Mouse (Mus musculus) G1E (cell line): ENCODE measurements at regions not wholly inside any gene's neighbourhood (a gene's known extent, or its start where the extent isn't known, plus 50 kb on each side); places are given as distances from the start of the nearest gene placed in this dataset.

Experiments used
- ATAC-seq: 2 replicates; pipeline ENCODE4 v1.8.0; 2016; ENCODE audit warnings: mild to moderate bottlenecking; ENCODE audit not compliant: insufficient number of reproducible peaks, poor library complexity, low FRiP score, severe bottlenecking; ENCODE audit errors: extremely low read depth
- DNase-seq: peaks from one replicate; pipeline ENCODE4 v3.0.0; 2012; ENCODE audit warnings: low spot score
- H3K27me3 ChIP-seq: 2 replicates; pipeline ENCODE4 v1.6.1; 2012; ENCODE audit warnings: mild to moderate bottlenecking, low read length, inconsistent platforms; ENCODE audit not compliant: insufficient read depth
- H3K36me3 ChIP-seq: replicated peaks from 2 replicates; pipeline ENCODE3; 2012; ENCODE audit warnings: mild to moderate bottlenecking, inconsistent platforms
- H3K4me1 ChIP-seq: 2 replicates; pipeline ENCODE4 v1.6.1; 2012; ENCODE audit warnings: low read depth, low read length, inconsistent platforms, mixed read lengths; ENCODE audit not compliant: insufficient read depth
- H3K4me3 ChIP-seq: 2 replicates; pipeline ENCODE4 v1.5.1; 2012; ENCODE audit warnings: low read depth, mild to moderate bottlenecking, inconsistent platforms, low read length, moderate library complexity, mixed read lengths
- H3K9me3 ChIP-seq: replicated peaks from 2 replicates; pipeline ENCODE4 v1.6.1; 2012; ENCODE audit warnings: inconsistent platforms
- CTCF ChIP-seq: IDR thresholded peaks from 2 replicates; pipeline ENCODE4 v1.5.1; 2012; ENCODE audit warnings: low read depth, low read length, inconsistent platforms, mixed read lengths
- GATA1 ChIP-seq: IDR thresholded peaks from 2 replicates; pipeline ENCODE4 v1.6.1; 2012; ENCODE audit warnings: borderline replicate concordance, low read length, inconsistent platforms, mixed read lengths
- GATA2 ChIP-seq: IDR thresholded peaks from 2 replicates; pipeline ENCODE4 v1.6.1; 2012; ENCODE audit warnings: low read depth, low read length, inconsistent platforms, borderline replicate concordance
- POLR2AphosphoS5 ChIP-seq: IDR thresholded peaks from 2 replicates; pipeline ENCODE4 v1.6.1; 2012; ENCODE audit warnings: low read depth, low read length, inconsistent platforms; ENCODE audit not compliant: insufficient replicate concordance
- TAL1 ChIP-seq: conservative IDR thresholded peaks from 2 replicates; pipeline ENCODE4 v1.6.1; 2012; ENCODE audit warnings: low read depth, low read length, inconsistent platforms, mixed read lengths

- Histone ChIP-seq H3K4me3 (no peak overlapping the region), H3K27me3 (no peaks in the 10 kb centered on the region), H3K36me3 (no peaks in the 10 kb centered on the region), H3K9me3 (no peaks in the 10 kb centered on the region), H3K4me1 (no peaks in the 10 kb centered on the region)
- DNase-seq = no peak
- peak; percentile 34; the same call in 1 of the 2 replicates for ATAC-seq
- TF ChIP-seq POLR2AphosphoS5 = no peak
- TF ChIP-seq GATA1 = no peak
- TF ChIP-seq GATA2 = no peak
These were observed 114.3 kb downstream of the Rab38 start for GRCm38 (mm10) chr7:88544393-88544792.

- Histone ChIP-seq H3K27me3 (no peaks in the 10 kb centered on the region), H3K4me3 (no peak overlapping the region), H3K4me1 (no peaks in the 10 kb centered on the region), H3K9me3 (no peaks in the 10 kb centered on the region), H3K36me3 (no peaks in the 10 kb centered on the region)
- no peak for TF ChIP-seq TAL1
- no peak for TF ChIP-seq GATA1
- no peak for TF ChIP-seq GATA2
- TF ChIP-seq POLR2AphosphoS5 = no peak
- no peak for TF ChIP-seq CTCF
- ATAC-seq (no peak), DNase-seq (no peak)
These were observed 115.0 kb downstream of the Rab38 start for GRCm38 (mm10) chr7:88544976-88545654.

- no peak for DNase-seq
These were observed 145.0 kb downstream of the Rab38 start for GRCm38 (mm10) chr7:88575073-88575472.

GRCm38 (mm10) chr7:88600781-88601180 lies 170.7 kb downstream of the Rab38 start:
- H3K36me3 ChIP-seq = no peaks in the 10 kb centered on the region
- H3K4me3 ChIP-seq = no peak overlapping the region
- no peaks in the 10 kb centered on the region for H3K4me1 ChIP-seq
- no peak for ATAC-seq
- H3K27me3 ChIP-seq = no peaks in the 10 kb centered on the region
- no peaks in the 10 kb centered on the region for H3K9me3 ChIP-seq
- no peak for DNase-seq
- no peak for TF ChIP-seq GATA1
- no peak for TF ChIP-seq POLR2AphosphoS5
- TF ChIP-seq CTCF = no peak
- TF ChIP-seq GATA2 = no peak
- TF ChIP-seq TAL1 = no peak

More at GRCm38 (mm10) chr7:88575073-88575472, 145.0 kb downstream of the Rab38 start:
- no peaks in the 10 kb centered on the region for H3K9me3 ChIP-seq
- no peak for TF ChIP-seq GATA1
- no peak for TF ChIP-seq TAL1
- no peak for TF ChIP-seq CTCF
- no peak for TF ChIP-seq GATA2
- no peak for TF ChIP-seq POLR2AphosphoS5
- ATAC-seq = no peak
- H3K4me1 ChIP-seq = no peaks in the 10 kb centered on the region
- no peaks in the 10 kb centered on the region for H3K27me3 ChIP-seq
- no peaks in the 10 kb centered on the region for H3K36me3 ChIP-seq
- H3K4me3 ChIP-seq = no peak overlapping the region
